Mouse (Mus musculus) left cerebral cortex, postnatal 25 days (tissue): ENCODE data around the gene Ovol1. TPM values are rescaled to one million over a fixed set of nuclear protein-coding genes. Genes with fewer than 3 reads are reported as not detected.

Experiments used
- DNase-seq, 2 experiments: peaks; one replicate each; pipeline ENCODE4 v3.0.0; 2022; ENCODE audit warnings: low spot score in 2 of 2, mixed read lengths in 1 of 2
- intact Hi-C: fragments of 180-260 bp; cut with DNase I; formaldehyde crosslinking; loops from one replicate; pipeline ENCODE4 v1.15.1; 2025
- total RNA-seq, 2 experiments: library from RNA; stranded (reverse); gene quantifications; 2 replicates each; pipeline ENCODE4 v1.2.3; 2021

Ovol1 gene
- total RNA-seq, 2 experiments from 2014 or later = not detected

DNA sequence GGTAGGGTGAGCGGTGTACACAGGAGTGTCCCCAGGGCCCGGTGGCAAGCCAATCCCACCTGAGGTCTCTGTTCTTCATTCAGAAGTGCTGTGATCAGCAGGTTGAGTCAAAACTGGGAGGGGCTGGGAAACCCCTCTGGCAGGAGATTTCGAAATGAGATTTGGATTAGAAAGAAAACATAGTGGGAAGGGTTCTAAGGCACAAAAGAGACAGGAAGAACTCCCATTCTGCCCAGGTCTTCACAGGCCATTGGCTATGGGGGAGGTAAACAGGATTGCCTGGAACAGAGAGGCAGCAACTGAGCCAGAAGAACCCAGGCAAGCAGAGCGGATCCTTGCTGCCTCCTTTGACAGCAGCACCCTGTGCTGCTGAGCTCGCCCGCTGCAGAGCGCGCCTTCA lies 21.7 kb downstream of the Ovol1 start:
- DNase-seq = no peak
- intact Hi-C loops = no loop called here

GRCm38 (mm10) chr19:5532520-5532919 lies 27.9 kb downstream of the Ovol1 start:
- no peak for DNase-seq
- intact Hi-C loops = loop anchor here (2.0 kb wide), 1 partner anchor 28 kb away; the partner anchor contains the start of gene Ovol1

DNA sequence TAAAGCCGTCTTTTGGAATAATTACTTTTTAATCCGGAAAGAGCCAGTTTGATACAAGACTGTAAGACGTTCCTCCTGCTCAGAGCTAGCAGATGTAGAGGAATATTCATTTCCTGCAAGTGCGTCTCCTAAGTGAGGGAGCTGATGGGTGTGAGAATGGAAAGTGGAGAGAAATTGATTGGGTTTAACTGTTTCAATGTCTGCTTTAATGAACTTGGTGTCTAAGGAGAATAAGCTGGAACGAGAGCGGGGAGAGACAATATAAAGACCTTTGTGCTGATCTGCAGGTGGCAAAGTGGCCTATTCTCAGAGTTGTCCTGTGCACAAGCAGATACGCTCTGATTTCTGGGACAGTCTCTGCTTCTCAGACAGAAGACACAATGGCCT lies 30.3 kb downstream of the Ovol1 start:
- intact Hi-C loops = no loop called here
- DNase-seq = no peak

GRCm38 (mm10) chr19:5529325-5530137 lies 30.9 kb downstream of the Ovol1 start:
- intact Hi-C loops = loop anchor here (1.0 kb wide), 1 partner anchor 39 kb away; the partner anchor contains the start of gene Ap5b1
- peak; percentile 89 to 92 for DNase-seq

DNA sequence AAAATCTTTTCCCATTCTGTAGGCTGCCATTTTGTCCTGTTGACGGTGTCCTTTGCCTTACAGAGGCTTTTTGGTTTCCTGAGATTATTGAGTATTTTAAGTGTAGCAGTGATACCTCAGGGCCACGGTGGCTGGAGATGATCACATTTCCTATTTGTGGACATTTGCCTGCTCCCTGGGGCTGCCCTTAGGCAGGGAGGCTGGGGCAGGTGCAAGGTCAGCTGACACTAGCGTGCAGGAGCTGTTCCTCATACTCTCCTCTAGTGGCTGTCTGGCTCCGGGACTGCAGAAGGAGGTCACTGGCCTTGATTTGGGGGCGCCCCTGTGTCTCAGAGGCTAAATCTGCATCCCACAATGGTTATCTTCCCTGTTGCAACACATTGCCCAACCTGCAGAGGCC lies 35.2 kb downstream of the Ovol1 start:
- intact Hi-C loops = no loop called here
- DNase-seq = no peak

GRCm38 (mm10) chr19:5518721-5519120 lies 41.7 kb downstream of the Ovol1 start:
- no peak for DNase-seq
- intact Hi-C loops = no loop called here

- DNase-seq = no peak
- intact Hi-C loops = no loop called here
Measured at GRCm38 (mm10) chr19:5516906-5517505, 43.4 kb downstream of the Ovol1 start.

DNA sequence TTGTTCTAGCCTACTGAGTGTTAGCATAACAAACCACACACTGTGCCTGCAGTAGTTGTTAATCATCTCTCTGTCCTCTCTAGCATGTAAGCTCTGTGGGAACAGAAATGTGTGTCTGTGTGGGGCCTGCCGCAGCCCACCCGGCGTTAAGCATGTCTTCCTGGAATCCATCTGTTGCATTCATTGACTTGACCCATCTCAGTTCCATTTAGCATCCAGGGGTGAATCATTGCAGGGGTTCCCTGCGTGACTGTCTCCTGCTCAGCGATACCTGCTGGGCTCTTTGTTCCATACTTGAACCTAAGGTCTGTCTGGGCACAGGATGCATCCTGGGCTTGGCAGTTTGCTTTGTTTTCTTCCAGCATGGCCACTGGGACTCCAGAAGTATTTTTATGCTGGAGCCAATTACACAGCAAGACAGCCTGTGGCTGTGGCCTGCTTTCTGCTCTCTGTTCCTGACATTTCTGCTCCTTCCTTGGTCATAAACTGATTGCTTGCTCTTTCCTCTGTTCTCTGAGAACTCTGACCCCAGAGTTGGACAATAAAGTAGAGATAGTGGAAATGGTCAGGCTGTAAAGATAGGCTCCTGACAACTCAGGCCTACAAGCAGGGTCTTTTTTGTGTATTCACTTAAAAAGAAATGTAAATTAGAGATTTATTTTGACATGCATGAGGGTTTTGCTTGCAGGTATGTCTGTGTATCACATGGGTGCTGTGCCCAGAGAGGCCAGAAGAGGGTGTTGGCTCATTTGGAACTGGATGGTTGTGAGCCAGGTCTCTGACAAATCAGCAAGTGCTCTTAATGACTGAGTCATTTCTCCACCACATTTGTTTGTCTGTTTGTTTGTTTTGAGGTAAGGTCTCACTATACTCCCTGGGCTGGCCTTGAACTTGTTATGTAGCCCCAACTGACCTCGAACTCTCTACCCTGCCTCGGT lies 44.3 kb downstream of the Ovol1 start:
- intact Hi-C loops = no loop called here
- no peak for DNase-seq

DNA sequence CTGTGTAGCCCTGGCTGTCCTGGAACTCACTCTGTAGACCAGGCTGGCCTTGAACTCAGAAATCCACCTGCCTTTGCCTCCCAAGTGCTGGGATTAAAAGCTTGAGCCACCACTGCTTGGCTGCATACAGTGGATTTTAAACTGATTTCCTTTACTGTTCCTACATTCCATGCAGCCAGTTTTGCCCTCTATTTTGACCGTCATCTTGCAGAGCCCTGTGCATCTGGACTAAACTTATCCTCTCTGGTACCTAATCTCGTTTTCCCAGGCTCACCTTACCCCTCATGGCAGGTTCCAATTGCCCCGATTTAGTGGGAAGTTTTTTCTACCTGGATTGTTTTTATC lies 47.5 kb downstream of the Ovol1 start:
- no peak for DNase-seq
- intact Hi-C loops = no loop called here

DNA sequence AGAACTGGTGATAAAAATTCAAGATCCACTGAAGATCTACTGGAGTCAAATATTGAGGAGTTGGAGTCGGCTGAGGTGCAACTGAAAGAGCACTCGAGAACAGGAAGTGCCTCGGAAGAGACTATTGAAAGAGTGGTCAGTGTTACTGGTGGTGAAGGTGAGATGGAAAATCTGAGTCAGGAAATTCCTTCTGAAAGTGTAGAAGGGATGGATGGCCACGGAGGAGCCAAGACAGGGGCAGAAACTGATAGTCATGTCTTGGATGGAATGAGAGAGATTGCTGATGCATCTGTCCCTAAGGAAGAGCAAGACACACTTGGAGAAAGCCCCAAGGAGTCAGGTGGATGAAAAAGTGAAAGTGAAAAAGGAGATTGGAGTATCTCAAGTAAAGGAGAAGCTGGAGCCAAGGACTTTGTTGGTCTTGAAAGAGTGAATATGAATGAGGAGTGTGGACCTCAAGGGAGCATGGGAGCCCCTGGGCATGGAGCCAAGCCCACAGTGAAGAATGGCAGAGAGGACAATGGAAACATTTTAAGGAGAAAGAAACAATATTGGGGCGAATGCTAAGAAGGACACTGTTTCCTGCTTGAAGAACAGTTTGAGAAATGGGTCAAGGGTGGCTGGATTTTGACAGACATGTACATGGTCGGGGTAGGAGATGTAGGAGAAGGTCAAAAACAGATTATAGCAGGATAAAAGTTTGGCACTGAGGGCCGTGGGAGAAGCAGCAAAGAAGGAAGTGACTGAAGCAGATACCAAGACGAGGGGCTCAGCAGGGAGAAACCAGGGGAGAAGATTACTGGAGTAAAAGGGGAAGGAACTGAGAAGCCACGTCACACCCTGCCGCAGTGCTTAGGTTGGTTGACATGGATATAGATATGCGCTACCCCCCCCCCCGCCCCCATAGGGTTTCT lies 48.1 kb downstream of the Ovol1 start:
- no peak for DNase-seq
- intact Hi-C loops = no loop called here

- no peak for DNase-seq
Measured at GRCm38 (mm10) chr19:5511074-5511632, 49.3 kb downstream of the Ovol1 start.

GRCm38 (mm10) chr19:5510031-5511026 lies 50.1 kb downstream of the Ovol1 start, which contains the start of gene Snx32:
TSS of gene Snx32 (minus strand) at chr19:5510538.
- DNase-seq = peak; percentile 100
- intact Hi-C loops = loop anchor here (2.0 kb wide), 1 partner anchor 20 kb away; the partner anchor contains the start of gene Cfl1

More at GRCm38 (mm10) chr19:5511074-5511632, 49.3 kb downstream of the Ovol1 start:
- intact Hi-C loops = loop anchor here (2.0 kb wide), 1 partner anchor 20 kb away; the partner anchor contains the start of gene Cfl1

DNA sequence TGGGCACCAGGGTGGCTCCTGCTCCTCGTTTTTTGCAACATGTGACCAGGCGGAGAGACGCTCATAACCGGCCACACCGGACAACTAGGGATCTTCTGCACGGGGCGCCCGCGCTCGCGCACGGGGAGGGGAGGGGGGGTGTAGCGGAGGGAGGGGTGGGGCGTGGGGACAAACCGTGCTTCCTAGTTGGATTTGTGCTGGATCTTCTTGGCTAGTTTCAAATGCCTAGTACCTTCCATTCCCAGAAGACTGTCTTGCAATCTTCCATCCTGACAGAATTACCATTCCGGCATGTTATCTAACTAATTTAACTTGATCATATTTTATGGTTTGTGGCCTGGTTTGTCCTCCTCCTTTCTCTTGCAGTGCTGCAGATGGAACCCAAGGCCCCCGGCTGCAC lies 56.8 kb downstream of the Ovol1 start, which contains the start of gene 1700020D05Rik:
Gene 1700020D05Rik, minus strand, starts transcription at position 101 of the 400 bp plus-strand sequence.
- intact Hi-C loops = no loop called here
- no peak for DNase-seq

DNA sequence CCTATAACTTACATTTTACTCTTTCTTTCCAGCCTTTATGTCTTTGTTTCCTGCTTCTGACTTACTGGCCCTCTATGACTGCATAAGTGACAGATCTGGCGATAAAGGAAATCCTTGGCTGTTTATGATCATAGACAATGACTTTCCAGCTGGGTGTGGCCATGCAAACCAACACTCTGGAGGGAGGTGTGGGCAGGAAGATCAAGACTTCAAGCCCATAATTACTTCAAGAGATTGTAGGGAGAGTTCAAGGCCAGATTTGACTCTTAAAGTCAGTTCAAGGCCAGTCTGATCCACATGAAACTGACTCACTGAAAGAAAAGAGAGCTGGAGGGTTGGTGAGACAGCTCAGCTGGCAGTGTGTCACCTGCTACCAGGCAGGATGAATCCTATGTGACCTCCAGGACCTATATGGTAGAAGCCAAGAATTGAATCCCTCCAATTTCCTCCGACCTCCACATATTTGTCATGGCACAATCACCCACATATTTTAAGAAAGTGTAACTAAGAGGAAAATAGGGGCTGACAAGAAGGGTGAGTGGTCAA lies 60.0 kb downstream of the Ovol1 start:
- DNase-seq = no peak
- intact Hi-C loops = no loop called here
